Mouse (Mus musculus) lung, embryonic 15.5 days (tissue): ENCODE data around the gene Scn5a. TPM values are rescaled to one million over a fixed set of nuclear protein-coding genes. Genes with fewer than 3 reads are reported as not detected.

Experiments
- ATAC-seq: fragments of 200-750 bp; cut with Nextera tagmentation; 2 replicates; pipeline ENCODE4 v1.8.0; 2017; ENCODE audit warnings: moderate number of reproducible peaks, borderline replicate concordance; ENCODE audit not compliant: low FRiP score, low TSS enrichment; ENCODE audit errors: extremely low read depth
- H3K27ac ChIP-seq: fragments of 300-500 bp; sonication (generic); 2 replicates; pipeline ENCODE4 v1.5.1; 2015; ENCODE audit warnings: moderate library complexity, mild to moderate bottlenecking, inconsistent platforms
- H3K27me3 ChIP-seq: fragments of 300-500 bp; sonication (generic); 2 replicates; pipeline ENCODE4 v1.6.1; 2015; ENCODE audit warnings: inconsistent platforms
- H3K36me3 ChIP-seq: fragments of 300-500 bp; sonication (generic); 2 replicates; pipeline ENCODE4 v1.6.1; 2015; ENCODE audit warnings: inconsistent platforms
- H3K4me1 ChIP-seq: fragments of 300-500 bp; sonication (generic); 2 replicates; pipeline ENCODE4 v1.6.1; 2015; ENCODE audit warnings: inconsistent platforms
- H3K4me2 ChIP-seq: fragments of 300-500 bp; sonication (generic); 2 replicates; pipeline ENCODE4 v1.6.1; 2015; ENCODE audit warnings: inconsistent platforms, mild to moderate bottlenecking, moderate library complexity
- H3K4me3 ChIP-seq: fragments of 300-500 bp; sonication (generic); 2 replicates; pipeline ENCODE4 v1.5.1; 2015; ENCODE audit warnings: mild to moderate bottlenecking, inconsistent platforms
- H3K9ac ChIP-seq: fragments of 300-500 bp; sonication (generic); 2 replicates; pipeline ENCODE4 v1.6.1; 2015; ENCODE audit warnings: inconsistent platforms
- H3K9me3 ChIP-seq: fragments of 300-500 bp; sonication (generic); 2 replicates; pipeline ENCODE4 v1.6.1; 2016; ENCODE audit warnings: inconsistent platforms
- WGBS: fragments of 180-500 bp; shearing (Covaris S2); methylation state at CpG from one replicate; pipeline ENCODE4 v1.1.7; 2015; 5-methylcytosine and 5-hydroxymethylcytosine counted together
- polyA plus RNA-seq: library from polyadenylated mRNA; unstranded; fragments of >200 nt; fragmentation: Nextera tagmentation; extraction: Ambion mirVana; gene quantifications from 2 replicates; pipeline ENCODE4 v1.2.1, GENCODE M21; 2015

The Scn5a gene
- polyA plus RNA-seq, 1 experiment from 2014 or later, result 0.87 TPM

DNA sequence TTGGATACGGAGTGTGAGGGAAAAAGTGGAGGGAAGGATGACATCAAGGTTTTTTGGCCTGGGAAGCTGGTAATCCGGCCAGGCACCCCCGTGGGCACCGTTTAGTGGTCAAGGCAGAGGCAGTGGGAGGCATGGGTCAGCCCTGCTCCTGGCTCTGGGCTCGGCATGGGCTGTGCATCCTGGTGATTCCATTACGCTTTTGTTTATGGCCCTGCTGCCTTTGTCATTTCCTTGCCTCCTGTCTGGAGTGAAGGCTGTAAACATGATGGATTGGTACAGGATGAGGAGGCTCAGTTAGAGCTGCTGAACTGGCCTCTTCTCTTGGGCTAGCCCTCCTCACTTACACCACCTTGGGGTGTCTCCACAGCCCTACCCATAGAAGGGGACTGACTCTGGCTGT lies 101.1 kb downstream of the Scn5a start:
- Histone ChIP-seq H3K9me3 (no peaks in the 10 kb centered on the region), H3K4me1 (peaks cover 21% of the 10 kb centered on the region), H3K4me3 (no peak overlapping the region), H3K4me2 (no peak overlapping the region), H3K27ac (peak overlapping the region; percentile 13; the same call in 1 of the 2 replicates), H3K9ac (no peak overlapping the region), H3K27me3 (no peaks in the 10 kb centered on the region), H3K36me3 (no peaks in the 10 kb centered on the region)
- ATAC-seq, result peak; percentile 33
- WGBS, result 45% methylated on average over 6 of the region's 6 CpGs

DNA sequence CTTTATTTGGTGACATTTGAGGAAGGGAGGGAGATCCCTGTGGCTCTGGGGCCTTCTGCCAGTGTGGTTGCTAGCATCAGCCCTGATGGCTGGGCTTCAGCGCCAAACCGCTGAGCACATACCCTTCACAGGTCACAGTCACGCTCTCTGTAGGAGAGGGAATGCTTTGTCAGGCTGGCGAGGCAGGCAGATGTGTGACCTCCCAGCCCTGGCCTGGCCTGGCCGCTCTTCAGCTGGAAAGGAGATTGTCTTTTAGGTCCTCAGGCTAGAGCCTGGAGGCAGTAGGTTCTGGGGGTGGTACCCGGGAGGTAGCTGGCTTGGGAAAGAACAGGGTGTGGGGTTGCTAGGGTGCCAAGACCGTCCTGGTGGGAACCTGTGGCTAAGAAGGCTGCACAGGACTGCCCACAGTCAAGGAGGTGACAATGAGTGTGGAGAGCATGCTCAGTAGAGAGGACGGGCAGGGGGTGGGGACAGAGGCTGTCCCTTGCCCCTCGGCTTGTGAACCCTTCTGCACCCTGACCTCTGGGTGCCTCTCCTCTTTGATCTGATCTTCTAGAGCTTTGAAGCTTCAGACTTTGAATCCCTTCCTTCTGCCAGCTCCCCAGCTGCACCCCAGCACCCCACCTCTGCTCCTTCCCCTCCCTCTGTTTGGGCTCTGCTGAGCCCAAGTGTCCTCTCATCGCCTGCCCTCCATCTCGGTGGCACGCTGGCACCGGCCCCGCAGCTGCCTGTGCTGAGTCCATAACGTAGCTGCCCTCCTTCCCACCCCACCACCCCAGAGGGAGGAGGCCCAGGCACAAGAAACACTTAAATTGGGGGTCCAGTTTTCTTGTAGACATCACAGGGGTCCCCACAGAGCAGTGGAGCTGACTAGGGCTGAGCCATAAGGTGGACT lies 103.9 kb downstream of the Scn5a start:
- no peak overlapping the region for H3K9ac ChIP-seq
- no peak overlapping the region for H3K27ac ChIP-seq
- peaks cover 21% of the 10 kb centered on the region for H3K4me1 ChIP-seq
- no peaks in the 10 kb centered on the region for H3K9me3 ChIP-seq
- ATAC-seq, result no peak
- no peaks in the 10 kb centered on the region for H3K36me3 ChIP-seq
- WGBS, result 44% methylated on average over 15 of the region's 15 CpGs
- H3K4me3 ChIP-seq, result no peak overlapping the region
- H3K4me2 ChIP-seq, result no peak overlapping the region
- no peaks in the 10 kb centered on the region for H3K27me3 ChIP-seq

DNA sequence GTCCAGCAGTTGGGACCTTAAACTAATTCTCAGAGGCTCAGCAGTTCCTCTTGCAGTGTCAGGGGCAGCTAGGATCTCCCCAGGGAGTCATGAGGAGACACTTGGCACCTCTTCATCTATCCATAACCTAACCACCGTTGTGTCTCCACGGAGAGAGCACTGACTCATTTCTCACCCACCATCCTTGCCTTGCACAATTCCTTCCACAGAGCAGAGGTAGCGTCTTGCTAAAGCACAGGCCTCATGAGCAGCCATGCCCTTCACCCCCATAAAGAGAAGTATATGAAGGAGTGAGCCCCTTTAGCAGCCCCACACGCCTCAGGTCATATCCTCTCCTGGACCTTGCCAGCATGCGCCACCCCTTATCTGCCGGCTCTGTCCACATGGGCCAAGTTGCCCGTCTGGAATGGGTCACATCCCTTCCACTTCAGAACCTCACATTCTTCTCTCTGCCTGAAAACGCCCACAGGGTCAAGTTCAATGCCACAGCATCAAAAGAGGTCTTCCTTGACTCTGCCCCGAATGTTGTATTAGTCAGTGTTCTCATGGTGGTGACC lies 105.1 kb downstream of the Scn5a start:
- Histone ChIP-seq H3K27ac (no peak overlapping the region), H3K9me3 (no peaks in the 10 kb centered on the region), H3K27me3 (no peaks in the 10 kb centered on the region), H3K4me2 (no peak overlapping the region), H3K4me3 (no peak overlapping the region), H3K36me3 (no peaks in the 10 kb centered on the region), H3K4me1 (peaks cover 13% of the 10 kb centered on the region), H3K9ac (no peak overlapping the region)
- WGBS, result 60% methylated on average over 9 of the region's 9 CpGs
- no peak for ATAC-seq

DNA sequence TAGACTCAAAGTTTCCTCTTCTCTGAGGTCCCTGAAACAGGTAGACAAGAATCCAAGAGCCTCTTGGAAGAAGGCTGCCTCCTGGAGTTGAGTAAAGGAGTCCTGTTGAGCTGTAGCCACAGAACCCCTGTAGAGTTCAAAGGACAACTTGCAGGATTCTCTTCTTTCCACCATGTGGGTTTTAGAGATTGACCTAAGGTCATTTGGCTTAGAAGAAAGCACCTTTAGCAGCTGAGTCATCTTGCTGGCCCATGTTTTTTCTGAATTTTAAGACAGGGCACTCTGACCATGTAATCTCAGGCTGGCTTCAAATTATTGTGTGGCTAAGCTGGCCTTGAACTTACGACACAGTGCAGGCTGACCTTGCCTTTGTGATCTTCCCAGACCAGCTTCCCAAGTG lies 105.8 kb downstream of the Scn5a start:
- H3K4me1 ChIP-seq, result peaks cover 12% of the 10 kb centered on the region; the same call in 1 of the 2 replicates
- H3K4me2 ChIP-seq, result no peak overlapping the region
- H3K4me3 ChIP-seq, result no peak overlapping the region
- H3K27ac ChIP-seq, result no peak overlapping the region
- H3K36me3 ChIP-seq, result no peaks in the 10 kb centered on the region
- H3K9me3 ChIP-seq, result no peaks in the 10 kb centered on the region
- WGBS, result 78% methylated on average over 1 of the region's 1 CpGs
- ATAC-seq, result no peak
- H3K9ac ChIP-seq, result no peak overlapping the region
- H3K27me3 ChIP-seq, result no peaks in the 10 kb centered on the region

DNA sequence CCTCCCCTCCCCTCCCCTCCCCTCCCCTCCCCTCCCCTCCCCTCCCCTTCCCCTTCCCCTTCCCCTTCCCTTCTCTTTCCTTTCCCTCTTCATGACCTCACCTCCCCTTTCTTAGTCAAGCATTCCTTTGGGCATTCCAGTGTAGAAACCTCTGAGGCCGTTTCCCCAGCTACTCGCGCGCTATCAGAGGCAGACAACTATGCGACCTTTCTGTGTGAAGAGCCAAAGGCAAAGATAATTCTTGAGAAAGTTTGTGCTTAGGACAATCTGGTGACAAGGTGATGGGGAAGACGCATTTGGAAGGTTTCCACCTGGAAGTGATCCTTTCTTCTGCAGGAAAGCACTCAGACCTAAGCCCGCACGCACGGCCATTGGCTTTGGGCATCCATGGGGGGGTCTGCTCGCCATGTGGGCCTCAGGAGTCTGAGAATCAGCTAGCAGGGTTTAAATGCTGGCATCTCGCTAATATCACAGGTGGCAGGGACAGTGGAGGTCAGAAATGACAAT lies 106.4 kb downstream of the Scn5a start:
- H3K9ac ChIP-seq, result no peak overlapping the region
- WGBS, result 37% methylated on average over 11 of the region's 11 CpGs
- ATAC-seq, result no peak
- H3K4me2 ChIP-seq, result no peak overlapping the region
- peaks cover 9% of the 10 kb centered on the region; the same call in 1 of the 2 replicates for H3K4me1 ChIP-seq
- no peaks in the 10 kb centered on the region for H3K27me3 ChIP-seq
- no peaks in the 10 kb centered on the region for H3K9me3 ChIP-seq
- no peak overlapping the region for H3K27ac ChIP-seq
- H3K36me3 ChIP-seq, result no peaks in the 10 kb centered on the region
- no peak overlapping the region for H3K4me3 ChIP-seq

DNA sequence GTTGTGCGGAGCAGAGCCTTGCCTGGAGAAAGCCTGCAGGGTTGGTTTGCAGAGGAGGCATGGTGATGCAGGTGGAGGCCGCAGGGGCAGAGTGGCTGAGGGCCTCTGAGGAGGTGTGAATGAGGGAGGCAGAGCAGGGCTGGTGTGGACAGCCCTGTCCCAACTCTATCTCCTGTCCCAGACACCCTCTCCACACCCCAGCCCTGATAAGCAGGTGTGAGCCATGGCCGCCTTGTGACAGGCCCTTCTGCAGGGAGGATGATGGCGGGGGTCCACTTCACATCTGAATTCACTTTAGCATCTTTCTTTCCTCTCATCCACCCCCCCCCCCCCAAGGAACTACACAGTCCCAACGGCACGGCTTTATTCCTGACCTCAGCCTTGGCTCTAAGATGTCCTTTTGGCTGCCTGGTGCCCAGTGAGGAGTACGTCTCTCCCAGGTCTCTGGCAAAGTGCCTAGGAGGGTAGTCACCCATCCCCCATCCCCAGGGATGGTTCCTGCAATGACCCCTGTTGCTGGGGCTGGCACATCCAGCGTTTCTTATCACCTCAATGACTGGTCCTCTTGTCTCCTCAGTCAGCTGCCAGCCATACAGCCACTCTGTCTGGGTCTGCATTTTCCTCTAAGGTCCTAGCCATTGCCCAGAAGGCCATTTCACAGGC lies 109.0 kb downstream of the Scn5a start:
- Histone ChIP-seq H3K36me3 (peaks cover 20% of the 10 kb centered on the region), H3K27me3 (no peaks in the 10 kb centered on the region), H3K9me3 (no peaks in the 10 kb centered on the region), H3K27ac (no peak overlapping the region), H3K4me2 (no peak overlapping the region), H3K4me1 (peaks cover 4% of the 10 kb centered on the region; the same call in 1 of the 2 replicates), H3K4me3 (no peak overlapping the region), H3K9ac (no peak overlapping the region)
- 0 out of 2 replicates have a peak, but pooled peaks have one; percentile 32 for ATAC-seq
- 58% methylated on average over 8 of the region's 8 CpGs for WGBS

DNA sequence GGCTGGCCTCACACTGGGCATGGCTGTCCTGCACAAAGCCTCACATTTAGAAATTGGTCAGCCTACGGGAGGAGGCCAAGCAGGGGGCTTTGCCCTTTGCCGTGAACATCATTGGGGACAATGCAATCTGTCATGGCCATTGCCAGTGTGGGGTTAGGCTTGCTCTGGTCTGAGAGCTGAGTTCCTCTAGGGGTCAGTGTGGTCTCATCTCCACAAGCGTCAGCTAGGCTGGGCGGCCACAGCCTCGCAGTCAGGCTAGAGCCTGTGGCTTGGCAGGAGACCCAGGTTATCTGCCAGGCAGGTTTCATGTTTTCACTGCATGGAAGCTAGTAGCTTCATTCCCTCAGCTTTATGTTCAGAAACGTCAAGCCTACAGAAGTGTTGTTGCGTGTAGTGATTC lies 113.2 kb downstream of the Scn5a start:
- 63% methylated on average over 7 of the region's 7 CpGs for WGBS
- ATAC-seq, result no peak; the same call in 1 of the 2 replicates
- H3K9ac ChIP-seq, result no peak overlapping the region
- no peaks in the 10 kb centered on the region for H3K27me3 ChIP-seq
- H3K27ac ChIP-seq, result no peak overlapping the region
- H3K4me2 ChIP-seq, result no peak overlapping the region
- H3K9me3 ChIP-seq, result no peaks in the 10 kb centered on the region
- no peaks in the 10 kb centered on the region for H3K4me1 ChIP-seq
- H3K36me3 ChIP-seq, result peaks cover 55% of the 10 kb centered on the region
- H3K4me3 ChIP-seq, result no peak overlapping the region

DNA sequence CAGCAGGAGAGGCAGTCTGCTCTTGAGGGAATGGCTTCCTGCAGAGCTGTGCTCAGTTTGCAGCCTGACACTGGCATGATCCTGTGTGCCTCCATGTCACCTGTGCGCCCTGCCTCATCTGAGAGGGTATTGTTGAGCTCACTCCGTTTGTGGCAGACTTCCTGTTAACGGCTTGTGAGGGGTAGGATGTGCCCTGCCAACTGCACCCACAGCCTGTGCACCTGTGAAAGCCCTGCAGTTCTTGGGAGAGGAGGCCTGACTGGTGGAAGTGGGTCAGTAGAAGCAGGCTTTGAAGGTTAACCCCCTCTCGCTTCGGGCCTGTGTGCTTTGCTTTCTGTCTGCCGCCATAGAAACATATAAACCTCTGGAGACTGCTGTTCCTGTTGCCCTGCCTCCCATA lies 113.8 kb downstream of the Scn5a start:
- 88% methylated on average over 6 of the region's 6 CpGs for WGBS
- no peak for ATAC-seq
- H3K36me3 ChIP-seq, result peaks cover 55% of the 10 kb centered on the region

DNA sequence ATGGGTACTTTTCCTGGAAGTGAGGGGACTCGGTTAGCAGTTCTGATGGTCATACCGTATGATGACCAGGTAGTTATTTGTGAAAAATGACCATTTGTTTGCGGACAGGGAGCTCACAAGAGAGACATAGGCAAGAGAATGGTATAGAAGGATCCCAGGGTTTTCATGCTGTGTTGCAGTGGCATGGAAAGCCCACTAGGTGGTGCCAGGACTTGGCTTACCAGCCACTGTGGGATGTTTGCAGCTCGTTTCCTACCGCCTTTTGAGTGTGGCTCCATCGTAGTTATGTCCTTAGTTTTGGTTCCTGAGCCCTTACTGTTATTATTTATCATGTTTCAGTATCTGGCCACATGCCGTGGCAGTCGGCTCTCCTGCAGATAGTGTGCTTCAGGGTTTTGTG lies 118.4 kb downstream of the Scn5a start:
- Histone ChIP-seq H3K9ac (no peak overlapping the region), H3K4me1 (no peaks in the 10 kb centered on the region), H3K4me3 (no peak overlapping the region), H3K27me3 (no peaks in the 10 kb centered on the region), H3K9me3 (no peaks in the 10 kb centered on the region), H3K4me2 (no peak overlapping the region), H3K27ac (no peak overlapping the region), H3K36me3 (peaks cover 49% of the 10 kb centered on the region)
- WGBS, result 32% methylated on average over 8 of the region's 8 CpGs
- no peak for ATAC-seq

More for the DNA sequence above, 113.8 kb downstream of the Scn5a start:
- Histone ChIP-seq H3K4me1 (no peaks in the 10 kb centered on the region), H3K27me3 (no peaks in the 10 kb centered on the region), H3K4me2 (no peak overlapping the region), H3K27ac (no peak overlapping the region), H3K4me3 (no peak overlapping the region), H3K9ac (no peak overlapping the region), H3K9me3 (no peaks in the 10 kb centered on the region)

DNA sequence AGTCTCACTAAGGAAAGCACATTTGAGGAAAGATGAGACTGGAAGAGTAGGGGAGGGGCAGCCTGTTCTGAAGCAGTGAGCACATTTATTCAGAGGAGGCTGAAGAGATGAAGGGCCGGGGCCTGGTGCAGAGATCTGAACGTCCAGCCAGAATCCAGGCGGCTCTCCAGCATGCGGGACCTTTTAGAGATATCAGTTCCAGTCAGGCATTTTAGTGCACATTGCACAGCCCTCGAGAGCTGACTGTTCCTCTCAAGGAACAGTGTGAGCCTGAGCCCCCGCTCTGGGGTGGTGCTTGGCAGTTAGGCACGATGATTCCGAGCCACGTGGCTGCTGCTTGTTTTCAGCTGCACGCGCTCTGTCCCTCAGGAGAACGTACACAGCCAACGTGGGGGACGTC lies 121.7 kb downstream of the Scn5a start:
- no peak for ATAC-seq
- Histone ChIP-seq H3K4me2 (no peak overlapping the region), H3K4me1 (no peaks in the 10 kb centered on the region), H3K36me3 (peaks cover 34% of the 10 kb centered on the region), H3K9me3 (no peaks in the 10 kb centered on the region), H3K27me3 (no peaks in the 10 kb centered on the region), H3K27ac (no peak overlapping the region), H3K9ac (no peak overlapping the region), H3K4me3 (no peak overlapping the region)
- 78% methylated on average over 14 of the region's 14 CpGs for WGBS

DNA sequence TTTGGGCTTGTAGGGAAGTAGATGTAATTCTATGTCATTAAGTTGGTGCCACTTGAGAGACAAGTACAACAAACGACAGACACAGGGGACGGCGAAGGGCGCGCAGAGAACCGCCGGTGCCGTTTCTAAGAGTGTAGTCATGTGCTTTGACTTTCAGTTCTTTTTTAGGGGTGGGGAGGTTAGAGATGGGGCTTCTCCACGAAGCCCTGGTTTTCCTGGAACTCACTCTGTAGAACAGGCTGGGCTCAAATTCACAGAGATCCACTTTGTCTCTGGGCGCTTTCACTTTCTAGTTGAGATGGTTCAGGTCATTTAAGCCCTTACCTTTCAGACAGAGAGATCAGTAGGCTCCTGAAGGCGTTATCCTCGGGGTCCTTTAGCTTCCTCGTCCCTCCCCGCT lies 122.8 kb downstream of the Scn5a start:
- no peaks in the 10 kb centered on the region for H3K9me3 ChIP-seq
- H3K4me2 ChIP-seq, result no peak overlapping the region
- no peaks in the 10 kb centered on the region for H3K4me1 ChIP-seq
- H3K27ac ChIP-seq, result no peak overlapping the region
- H3K36me3 ChIP-seq, result peaks cover 36% of the 10 kb centered on the region
- ATAC-seq, result no peak
- H3K27me3 ChIP-seq, result no peaks in the 10 kb centered on the region
- no peak overlapping the region for H3K9ac ChIP-seq
- H3K4me3 ChIP-seq, result no peak overlapping the region
- WGBS, result 81% methylated on average over 14 of the region's 14 CpGs

DNA sequence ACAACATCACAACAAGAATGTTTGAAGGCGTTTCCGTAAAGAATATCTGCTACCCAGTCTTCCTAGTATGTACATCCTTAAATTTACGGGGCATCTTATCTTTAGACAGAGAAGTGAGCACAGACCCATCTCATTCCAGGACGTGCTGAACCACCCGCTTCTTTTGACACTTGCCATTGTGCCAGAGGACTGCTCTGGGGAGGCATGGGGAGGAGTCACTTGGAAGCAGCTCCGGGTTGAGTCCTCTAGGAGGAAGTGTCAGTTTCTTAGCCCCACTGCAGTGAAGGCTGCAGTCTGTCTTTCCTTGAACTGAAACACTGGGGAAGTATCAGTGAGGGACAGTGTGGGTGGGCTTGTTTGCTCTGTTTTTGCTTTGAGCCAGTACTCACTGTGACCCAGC lies 133.1 kb downstream of the Scn5a start:
- H3K27ac ChIP-seq, result no peak overlapping the region
- H3K4me2 ChIP-seq, result peak overlapping the region; percentile 81
- H3K27me3 ChIP-seq, result no peaks in the 10 kb centered on the region
- H3K9ac ChIP-seq, result peak overlapping the region; percentile 77
- 20% methylated on average over 6 of the region's 6 CpGs for WGBS
- no peaks in the 10 kb centered on the region for H3K9me3 ChIP-seq
- H3K4me1 ChIP-seq, result peaks cover 12% of the 10 kb centered on the region
- no peak for ATAC-seq
- peak overlapping the region; percentile 61 for H3K4me3 ChIP-seq
- H3K36me3 ChIP-seq, result peaks cover 34% of the 10 kb centered on the region
